Mouse (Mus musculus) retina, adult 2 months (tissue): ENCODE measurements at regions not wholly inside any gene's neighbourhood (a gene's known extent, or its start where the extent isn't known, plus 50 kb on each side); places are given as distances from the start of the nearest gene placed in this dataset.

ENCODE experiments used
- DNase-seq: peaks from one replicate; pipeline ENCODE4 v3.0.0-alpha.2; 2012; ENCODE audit warnings: low read depth, low spot score

- DNase-seq: no peak
Observed at GRCm38 (mm10) chr11:45174811-45175798, 558.0 kb downstream of the Ebf1 start.

DNA sequence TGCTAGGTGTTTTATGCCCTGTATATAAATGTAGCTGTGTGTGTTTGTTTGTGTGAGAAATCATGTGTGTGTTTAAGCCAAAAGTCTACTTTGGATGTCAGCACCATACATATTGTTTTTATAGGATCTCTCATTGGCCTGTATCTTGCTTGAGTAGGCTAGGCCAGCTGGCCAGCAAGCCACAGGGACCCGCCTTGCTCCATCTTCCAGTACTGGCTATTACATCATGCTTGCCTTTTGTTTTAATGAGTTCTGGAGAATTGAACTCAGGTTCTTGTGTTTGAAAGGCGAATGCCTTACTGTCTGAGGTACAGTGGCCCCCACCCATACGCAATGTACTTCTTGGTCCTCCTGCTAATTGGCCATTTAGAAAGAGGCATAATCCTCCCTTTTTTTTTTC is 559.9 kb downstream of the Ebf1 start:
- no peak for DNase-seq

GRCm38 (mm10) chr11:45178036-45178435 is 560.9 kb downstream of the Ebf1 start:
- DNase-seq: no peak

DNA sequence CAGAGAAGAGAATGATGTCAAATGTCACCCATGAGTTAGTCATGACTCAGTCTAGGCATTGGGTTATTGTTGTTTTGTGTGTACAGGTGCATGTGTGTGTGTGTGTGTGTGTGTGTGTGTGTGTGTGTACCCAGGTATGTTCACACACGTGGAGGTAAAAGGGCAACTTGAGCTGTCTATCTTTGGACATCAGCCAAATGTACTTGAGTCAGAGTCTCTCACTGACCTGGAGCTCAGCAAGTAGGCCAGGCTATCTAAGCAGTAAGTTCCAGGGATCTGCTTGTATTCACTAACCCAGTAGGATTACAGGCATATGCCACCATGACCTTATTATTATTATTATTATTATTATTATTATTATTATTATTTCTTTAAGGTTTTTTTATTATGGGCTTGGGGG is 561.9 kb downstream of the Ebf1 start:
- no peak for DNase-seq

GRCm38 (mm10) chr11:45190601-45191370 is 573.7 kb downstream of the Ebf1 start:
- DNase-seq: no peak

- DNase-seq: no peak
Observed at GRCm38 (mm10) chr11:45191392-45192189, 574.5 kb downstream of the Ebf1 start.

DNA sequence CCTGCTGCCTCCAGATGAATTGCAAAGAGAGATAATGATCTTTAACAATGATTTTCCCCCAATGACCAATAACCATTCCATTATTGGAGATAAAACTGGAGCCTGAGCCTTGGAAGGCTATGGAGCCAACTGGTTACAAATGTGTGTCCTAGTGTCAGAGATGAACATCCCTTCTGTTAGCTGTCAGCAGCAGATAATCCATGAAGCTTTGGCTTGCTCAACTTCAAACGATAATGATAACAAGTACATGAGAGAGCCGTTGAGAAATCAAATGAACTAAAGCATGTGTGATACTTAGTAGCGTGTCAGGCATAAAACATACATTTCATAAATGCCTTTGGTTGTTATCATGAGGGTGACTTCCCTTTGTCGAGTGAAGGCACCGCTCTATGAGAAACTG is 576.2 kb downstream of the Ebf1 start:
- DNase-seq: no peak

- DNase-seq: no peak
Observed at GRCm38 (mm10) chr11:45199520-45199919, 582.4 kb downstream of the Ebf1 start.

DNA sequence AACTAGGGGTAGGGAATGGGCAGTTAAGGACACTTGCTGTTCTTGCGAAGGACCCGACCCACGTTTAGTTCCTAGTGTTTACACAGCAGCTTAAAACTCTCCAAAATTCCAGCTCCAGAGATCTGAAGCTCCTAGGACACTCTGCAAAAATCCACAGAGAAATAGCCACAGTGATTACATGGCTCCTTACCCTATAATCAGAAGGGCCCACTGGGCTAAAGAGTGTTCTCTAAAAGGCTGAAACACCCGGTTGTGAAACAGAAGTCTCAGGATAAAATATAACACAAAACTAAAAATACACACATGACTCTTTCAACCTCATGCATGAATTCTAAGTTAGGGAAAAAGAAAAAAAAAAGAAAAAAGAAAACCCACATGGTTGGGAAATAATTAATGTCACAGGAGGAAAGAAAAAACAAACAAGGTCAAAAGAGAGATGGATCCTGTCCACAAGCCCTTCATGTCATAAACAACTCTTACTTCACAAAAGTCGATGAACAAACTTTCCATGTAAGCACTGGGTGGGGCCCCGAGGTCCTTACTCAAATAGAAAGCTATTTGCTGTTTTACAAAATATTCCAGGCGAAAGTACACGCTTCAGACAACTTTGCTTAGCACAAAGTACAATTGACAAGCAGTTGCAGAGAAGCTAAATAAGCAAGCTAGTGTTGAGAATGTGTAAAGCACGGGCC is 583.7 kb downstream of the Ebf1 start:
- DNase-seq: no peak

DNA sequence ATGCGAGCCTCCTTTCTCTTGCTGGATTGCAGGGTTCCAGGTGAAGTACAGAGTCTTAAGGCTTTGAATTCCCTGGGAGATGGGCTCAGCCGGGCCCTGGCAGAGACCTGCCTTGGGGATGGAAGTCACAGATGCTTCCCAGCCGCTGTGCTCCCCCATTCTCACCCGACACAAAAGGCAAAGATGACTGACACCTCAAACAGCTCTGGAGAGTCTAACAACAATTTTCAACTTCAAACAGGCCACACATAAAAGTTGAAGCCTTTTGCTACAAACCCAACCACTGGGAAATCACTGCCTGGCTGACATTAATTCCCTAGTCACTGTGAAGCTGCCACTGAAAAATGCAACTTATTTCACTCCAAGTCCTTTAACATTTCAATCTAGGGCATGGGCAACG is 586.3 kb downstream of the Ebf1 start:
- no peak for DNase-seq

GRCm38 (mm10) chr11:45206611-45207525 is 589.8 kb downstream of the Ebf1 start:
- DNase-seq: no peak

GRCm38 (mm10) chr11:45214096-45214495 is 597.0 kb downstream of the Ebf1 start:
- no peak for DNase-seq

- DNase-seq: no peak
Observed at GRCm38 (mm10) chr11:45216942-45217474, 599.9 kb downstream of the Ebf1 start.

- no peak for DNase-seq
Observed at GRCm38 (mm10) chr11:45219239-45219638, 602.1 kb downstream of the Ebf1 start.

- no peak for DNase-seq
Observed at GRCm38 (mm10) chr11:45222021-45222420, 604.9 kb downstream of the Ebf1 start.

DNA sequence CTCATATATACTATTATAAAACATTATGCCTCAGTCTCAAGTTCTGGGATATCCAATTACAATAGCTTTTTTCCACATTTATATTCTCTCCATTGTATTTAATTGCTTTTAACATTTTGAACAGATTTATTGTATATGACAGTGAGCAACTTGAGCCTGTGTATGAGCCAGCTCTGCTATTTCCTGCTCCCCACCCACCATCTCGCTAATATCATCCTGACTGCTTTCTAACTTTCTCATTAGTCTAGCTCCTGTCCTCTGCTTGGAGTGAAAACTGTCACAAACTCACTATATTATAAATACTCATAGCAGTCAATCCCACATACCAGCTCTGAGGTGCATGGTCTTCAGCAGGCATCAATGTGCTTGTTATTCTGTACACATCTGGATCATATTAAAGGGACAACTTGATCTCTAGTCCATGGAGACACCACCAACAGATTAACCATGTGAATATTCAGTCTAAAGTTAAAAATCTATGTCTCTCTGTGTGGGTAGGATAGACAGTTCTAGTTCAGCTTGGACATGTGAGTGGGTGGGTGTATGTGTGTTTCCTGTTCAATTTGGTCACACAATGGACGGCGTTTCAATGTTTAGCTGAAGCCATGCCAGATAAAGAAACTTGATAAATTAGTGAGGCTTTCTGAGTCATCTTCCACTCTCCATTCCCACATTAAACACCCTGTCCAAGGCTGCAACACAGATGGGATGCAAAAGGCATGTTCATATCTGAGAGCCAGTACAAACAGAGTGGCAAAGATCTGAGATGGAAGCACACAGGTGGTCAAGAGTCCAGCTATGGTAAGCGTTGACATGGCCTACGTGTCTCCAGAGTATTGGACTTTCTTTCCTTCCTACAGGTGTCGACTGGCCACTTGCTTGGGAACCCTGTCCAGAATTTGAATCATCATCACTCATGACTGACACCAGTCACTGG is 616.1 kb upstream of the Clint1 start:
- no peak for DNase-seq

DNA sequence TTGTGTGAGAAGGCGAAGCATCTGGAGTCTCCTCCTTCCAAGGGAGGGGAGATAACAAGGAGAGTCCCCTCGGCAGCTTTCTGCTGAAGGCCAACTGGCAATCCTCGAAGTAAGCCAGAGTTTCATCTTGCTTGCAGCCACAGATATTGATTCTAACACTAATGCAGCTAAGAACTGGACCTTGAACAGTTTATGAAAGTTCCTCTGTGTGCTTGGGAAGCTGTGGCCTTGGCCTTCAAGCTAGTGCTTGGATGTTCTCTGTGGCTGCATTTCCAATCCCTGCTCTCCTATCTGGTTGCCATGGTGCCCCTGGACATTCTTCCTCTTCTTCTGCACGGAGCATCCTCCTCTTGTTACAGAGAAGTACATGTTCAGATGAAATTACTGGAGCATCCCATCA is 614.8 kb upstream of the Clint1 start:
- no peak for DNase-seq

- no peak for DNase-seq
Observed at GRCm38 (mm10) chr11:45239044-45239443, 612.8 kb upstream of the Clint1 start.

DNA sequence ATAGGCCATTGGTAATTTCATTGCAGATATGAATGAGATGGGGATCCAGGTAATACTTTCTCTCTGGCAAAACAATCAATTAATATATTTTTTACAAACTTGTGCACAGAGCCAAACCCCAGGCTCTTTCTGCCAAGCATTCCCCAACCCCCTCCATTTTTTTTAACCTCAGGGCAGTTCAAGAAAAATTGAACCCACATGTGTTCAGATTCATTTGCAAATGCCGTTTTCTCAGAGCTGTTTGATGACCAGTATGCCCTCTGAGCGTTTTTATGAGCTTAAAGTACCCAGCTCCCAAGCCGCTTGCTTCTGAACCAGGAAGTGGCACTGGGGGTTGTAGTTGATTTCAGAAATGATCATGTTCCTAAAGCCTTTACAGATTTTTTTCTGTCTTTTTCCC is 611.4 kb upstream of the Clint1 start:
- no peak for DNase-seq
